Mouse (Mus musculus) lung, embryonic 14.5 days (tissue): ENCODE data around the gene Ece1. TPM values are rescaled to one million over a fixed set of nuclear protein-coding genes. Genes with fewer than 3 reads are reported as not detected.

Experiments used
- ATAC-seq: fragments of 200-750 bp; cut with Nextera tagmentation; 2 replicates; pipeline ENCODE4 v1.8.0; 2017; ENCODE audit warnings: mild to moderate bottlenecking, moderate TSS enrichment, moderate library complexity; ENCODE audit not compliant: insufficient read depth
- DNase-seq: peaks from one replicate; pipeline ENCODE4 v3.0.0-alpha.2; 2015
- H3K27ac ChIP-seq: fragments of 300-500 bp; sonication (generic); 2 replicates; pipeline ENCODE4 v1.5.1; 2014; ENCODE audit warnings: low read depth, mild to moderate bottlenecking, moderate library complexity
- H3K27me3 ChIP-seq: fragments of 300-500 bp; sonication (generic); 2 replicates; pipeline ENCODE4 v1.6.1; 2014; ENCODE audit warnings: low read length, control low read depth; ENCODE audit not compliant: insufficient read depth
- H3K36me3 ChIP-seq: fragments of 300-500 bp; sonication (generic); 2 replicates; pipeline ENCODE4 v1.6.1; 2014; ENCODE audit warnings: control low read depth; ENCODE audit not compliant: insufficient read depth
- H3K4me1 ChIP-seq: fragments of 300-500 bp; sonication (generic); 2 replicates; pipeline ENCODE4 v1.6.1; 2014; ENCODE audit warnings: antibody characterized with exemption, control low read depth; ENCODE audit not compliant: insufficient read depth
- H3K4me2 ChIP-seq: fragments of 300-500 bp; sonication (generic); 2 replicates; pipeline ENCODE4 v1.6.1; 2014; ENCODE audit warnings: mild to moderate bottlenecking
- H3K4me3 ChIP-seq: fragments of 300-500 bp; sonication (generic); 2 replicates; pipeline ENCODE4 v1.5.1; 2014; ENCODE audit warnings: low read depth, low read length
- H3K9ac ChIP-seq: fragments of 300-500 bp; sonication (generic); 2 replicates; pipeline ENCODE4 v1.6.1; 2014
- H3K9me3 ChIP-seq: fragments of 300-500 bp; sonication (generic); 2 replicates; pipeline ENCODE4 v1.6.1; 2016; ENCODE audit warnings: low read depth, low read length, control low read depth
- CTCF ChIP-seq: IDR thresholded peaks from 2 replicates; pipeline ENCODE4 v1.5.1; 2016; ENCODE audit warnings: antibody characterized with exemption, low read depth
- WGBS: fragments of 180-500 bp; shearing (Covaris S2); extraction: QIAGEN DNeasy Blood & Tissue Kit; methylation state at CpG from one replicate; pipeline ENCODE4 v1.1.7; 2014; 5-methylcytosine and 5-hydroxymethylcytosine counted together
- polyA plus RNA-seq: library from polyadenylated mRNA; unstranded; fragments of >200 nt; fragmentation: Nextera tagmentation; extraction: Ambion mirVana; gene quantifications from 2 replicates; pipeline ENCODE4 v1.2.1, GENCODE M21; 2014

Gene Ece1
- polyA plus RNA-seq, 1 experiment from 2014 or later = 59.3 TPM

GRCm38 (mm10) chr4:137881445-137881844, 19.4 kb downstream of the Ece1 start:
- TF ChIP-seq CTCF = no peak
- DNase-seq (no peak), ATAC-seq (no peak)
- Histone ChIP-seq H3K36me3 (no peaks in the 10 kb centered on the region), H3K27ac (no peak overlapping the region), H3K4me2 (no peak overlapping the region), H3K9me3 (no peaks in the 10 kb centered on the region), H3K4me3 (no peak overlapping the region), H3K4me1 (no peaks in the 10 kb centered on the region), H3K9ac (no peak overlapping the region), H3K27me3 (no peaks in the 10 kb centered on the region)
- WGBS = 79% methylated on average over 8 of the region's 8 CpGs

GRCm38 (mm10) chr4:137882663-137883062, 20.6 kb downstream of the Ece1 start:
- H3K36me3 ChIP-seq = no peaks in the 10 kb centered on the region
- WGBS = 69% methylated on average over 9 of the region's 9 CpGs
- H3K9me3 ChIP-seq = no peaks in the 10 kb centered on the region
- no peak overlapping the region for H3K4me2 ChIP-seq
- no peaks in the 10 kb centered on the region for H3K4me1 ChIP-seq
- H3K4me3 ChIP-seq = no peak overlapping the region
- DNase-seq (no peak), ATAC-seq (no peak)
- no peak overlapping the region for H3K27ac ChIP-seq
- H3K27me3 ChIP-seq = no peaks in the 10 kb centered on the region
- no peak for TF ChIP-seq CTCF
- H3K9ac ChIP-seq = no peak overlapping the region

GRCm38 (mm10) chr4:137883513-137884150, 21.6 kb downstream of the Ece1 start:
- no peaks in the 10 kb centered on the region; the same call in 1 of the 2 replicates for H3K4me1 ChIP-seq
- H3K9ac ChIP-seq = no peak overlapping the region
- H3K9me3 ChIP-seq = no peaks in the 10 kb centered on the region
- no peak overlapping the region for H3K4me2 ChIP-seq
- TF ChIP-seq CTCF = no peak
- 82% methylated on average over 8 of the region's 8 CpGs for WGBS
- H3K4me3 ChIP-seq = no peak overlapping the region
- no peak for DNase-seq
- no peak for ATAC-seq
- no peaks in the 10 kb centered on the region for H3K27me3 ChIP-seq
- H3K36me3 ChIP-seq = no peaks in the 10 kb centered on the region
- no peak overlapping the region for H3K27ac ChIP-seq

GRCm38 (mm10) chr4:137887337-137887992, 25.4 kb downstream of the Ece1 start:
- no peaks in the 10 kb centered on the region for H3K36me3 ChIP-seq
- H3K9me3 ChIP-seq = no peaks in the 10 kb centered on the region
- H3K4me2 ChIP-seq = no peak overlapping the region
- H3K9ac ChIP-seq = no peak overlapping the region
- 50% methylated on average over 10 of the region's 10 CpGs for WGBS
- TF ChIP-seq CTCF = no peak
- no peak for ATAC-seq
- no peaks in the 10 kb centered on the region for H3K27me3 ChIP-seq
- H3K4me1 ChIP-seq = no peaks in the 10 kb centered on the region; the same call in 1 of the 2 replicates
- no peak for DNase-seq
- no peak overlapping the region for H3K4me3 ChIP-seq
- H3K27ac ChIP-seq = no peak overlapping the region

- ATAC-seq = peak; percentile 64; the same call in 1 of the 2 replicates
These were observed 26.0 kb downstream of the Ece1 start for GRCm38 (mm10) chr4:137887993-137888388.

GRCm38 (mm10) chr4:137890596-137890995, 28.6 kb downstream of the Ece1 start:
- H3K27ac ChIP-seq = no peak overlapping the region
- H3K9ac ChIP-seq = no peak overlapping the region
- ATAC-seq = no peak
- no peaks in the 10 kb centered on the region; the same call in 1 of the 2 replicates for H3K4me1 ChIP-seq
- TF ChIP-seq CTCF = peak; percentile 49
- H3K4me3 ChIP-seq = no peak overlapping the region
- no peaks in the 10 kb centered on the region for H3K36me3 ChIP-seq
- peak; percentile 64 for DNase-seq
- 58% methylated on average over 4 of the region's 4 CpGs for WGBS
- H3K9me3 ChIP-seq = no peaks in the 10 kb centered on the region
- no peak overlapping the region for H3K4me2 ChIP-seq
- no peaks in the 10 kb centered on the region for H3K27me3 ChIP-seq

More at GRCm38 (mm10) chr4:137887993-137888388, 26.0 kb downstream of the Ece1 start:
- Histone ChIP-seq H3K27me3 (no peaks in the 10 kb centered on the region), H3K27ac (no peak overlapping the region), H3K4me2 (no peak overlapping the region), H3K36me3 (no peaks in the 10 kb centered on the region), H3K9ac (no peak overlapping the region), H3K9me3 (no peaks in the 10 kb centered on the region), H3K4me1 (no peaks in the 10 kb centered on the region; the same call in 1 of the 2 replicates), H3K4me3 (no peak overlapping the region)
- DNase-seq = peak; percentile 64
- TF ChIP-seq CTCF = peak; percentile 47; the same call in 1 of the 2 replicates
- 12% methylated on average over 8 of the region's 8 CpGs for WGBS

GRCm38 (mm10) chr4:137891553-137892145, 29.6 kb downstream of the Ece1 start:
- H3K9ac ChIP-seq = no peak overlapping the region
- no peaks in the 10 kb centered on the region; the same call in 1 of the 2 replicates for H3K4me1 ChIP-seq
- H3K27ac ChIP-seq = no peak overlapping the region
- WGBS = 19% methylated on average over 4 of the region's 4 CpGs
- no peak overlapping the region for H3K4me2 ChIP-seq
- H3K4me3 ChIP-seq = no peak overlapping the region
- no peaks in the 10 kb centered on the region for H3K36me3 ChIP-seq
- no peak for DNase-seq
- no peaks in the 10 kb centered on the region for H3K27me3 ChIP-seq
- H3K9me3 ChIP-seq = no peaks in the 10 kb centered on the region
- ATAC-seq = no peak
- TF ChIP-seq CTCF = no peak
